Mouse (Mus musculus) ovary, postnatal 10 days (tissue): Measurements from ENCODE around the gene Tfap2e.

Source experiments
- DNase-seq: peaks from one replicate; pipeline ENCODE4 v3.0.0; 2022; ENCODE audit warnings: low spot score

Gene Tfap2e

DNA sequence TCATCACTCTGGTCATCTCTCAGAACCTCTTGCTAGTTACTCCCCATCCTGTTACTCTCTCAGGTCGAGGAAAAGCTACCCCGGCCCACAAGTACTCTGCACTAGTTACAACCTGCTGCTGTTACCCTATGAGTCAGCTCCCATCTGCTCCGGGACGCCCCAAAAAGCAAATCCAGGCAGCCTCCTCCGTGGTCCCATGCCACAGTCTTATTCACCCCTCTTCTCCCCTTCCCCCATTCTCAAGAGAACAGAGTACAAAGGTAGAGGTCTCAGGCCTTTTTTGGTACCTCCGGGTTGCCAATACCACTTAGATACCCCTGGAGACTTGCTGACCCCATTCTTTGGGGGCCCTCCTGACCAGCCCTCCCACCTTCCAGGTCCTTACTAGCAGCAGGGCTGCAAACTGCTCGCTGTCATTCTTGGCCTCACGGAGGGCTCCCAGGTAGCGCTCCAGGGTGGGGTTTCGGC lies 15.6 kb upstream of the Tfap2e start:
- no peak for DNase-seq

DNA sequence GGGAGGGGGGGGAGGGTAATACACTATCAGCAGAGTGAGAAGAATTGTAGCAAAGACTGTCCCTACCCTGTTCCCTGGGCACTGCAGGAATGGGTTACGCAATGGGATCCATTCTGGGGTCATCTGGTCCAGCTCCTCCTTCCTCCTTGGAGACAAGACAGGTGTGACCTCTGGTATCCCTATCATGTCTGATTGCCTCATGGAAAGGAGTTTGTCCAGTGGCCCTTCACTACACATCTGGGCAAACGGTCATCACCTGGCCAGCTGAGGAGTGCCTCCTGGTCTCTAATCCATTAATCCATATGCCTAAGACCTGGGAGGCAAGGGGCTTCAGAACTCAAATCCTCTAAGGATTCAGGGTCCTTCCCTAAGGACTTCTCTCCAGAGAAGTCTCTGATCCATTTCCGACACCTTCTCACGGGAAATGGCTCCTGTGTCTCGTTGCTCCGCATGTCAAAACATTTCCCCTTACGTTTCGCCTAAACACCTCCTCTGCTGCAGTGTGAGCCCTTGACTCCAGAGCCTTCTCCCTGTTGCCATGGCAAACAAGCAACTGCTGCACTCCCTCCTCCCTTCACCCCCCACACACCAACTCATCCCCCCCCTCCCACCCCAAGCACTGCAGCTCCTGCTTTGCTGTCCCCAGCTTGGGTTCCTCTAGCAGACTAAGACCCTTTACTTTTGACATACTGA lies 15.0 kb upstream of the Tfap2e start:
- no peak for DNase-seq

DNA sequence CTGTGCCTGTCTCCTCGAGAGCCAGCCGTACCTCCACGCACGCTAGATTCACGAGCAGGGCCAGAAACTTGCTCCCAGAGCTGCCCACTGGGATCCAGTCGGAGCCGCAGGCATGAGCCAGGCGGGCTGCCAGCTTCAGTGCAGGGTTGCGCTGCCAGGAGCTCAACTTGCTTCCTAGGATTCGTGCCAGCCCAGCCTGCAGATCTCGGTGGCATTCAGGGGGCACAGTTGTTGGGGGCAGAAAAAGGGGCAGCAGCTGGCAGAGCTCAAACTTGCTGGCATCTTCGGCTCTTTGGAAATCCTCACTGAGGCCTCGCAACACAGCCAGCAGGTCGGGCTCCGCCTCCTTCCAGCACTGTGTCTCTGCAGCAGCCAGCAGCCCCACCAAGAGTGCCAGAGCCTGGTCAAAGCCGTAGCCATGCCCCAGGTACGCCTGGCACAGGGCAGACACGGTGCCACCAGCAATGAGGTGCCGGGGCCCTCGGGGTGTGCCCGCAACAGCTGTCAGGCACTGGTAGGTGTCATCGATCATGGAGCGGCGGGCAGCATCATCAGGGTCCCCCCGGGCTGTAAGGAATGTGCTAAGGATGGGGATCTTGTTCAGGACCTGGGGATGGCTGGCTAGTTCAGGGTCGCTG lies 14.1 kb upstream of the Tfap2e start:
- DNase-seq, result no peak

DNA sequence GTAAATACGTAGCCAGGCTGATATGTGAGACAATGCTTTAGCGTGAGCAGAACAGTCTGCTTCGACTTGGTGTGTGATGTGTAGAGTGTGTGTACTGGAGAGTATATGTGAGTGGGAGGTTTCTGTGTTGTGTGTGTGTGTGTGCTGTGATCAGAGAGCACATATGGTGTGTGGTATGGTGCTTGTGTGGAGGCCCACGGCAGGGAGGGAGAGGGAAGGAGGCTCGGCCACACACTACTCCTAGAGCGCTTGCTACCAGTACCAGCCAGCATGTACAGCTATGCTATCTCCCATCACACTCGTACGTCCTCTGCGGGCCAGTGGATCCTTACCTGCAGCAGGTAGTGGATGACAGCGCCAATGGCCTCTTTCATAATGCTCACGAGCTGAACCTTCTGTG lies 13.5 kb upstream of the Tfap2e start:
- DNase-seq, result no peak

DNA sequence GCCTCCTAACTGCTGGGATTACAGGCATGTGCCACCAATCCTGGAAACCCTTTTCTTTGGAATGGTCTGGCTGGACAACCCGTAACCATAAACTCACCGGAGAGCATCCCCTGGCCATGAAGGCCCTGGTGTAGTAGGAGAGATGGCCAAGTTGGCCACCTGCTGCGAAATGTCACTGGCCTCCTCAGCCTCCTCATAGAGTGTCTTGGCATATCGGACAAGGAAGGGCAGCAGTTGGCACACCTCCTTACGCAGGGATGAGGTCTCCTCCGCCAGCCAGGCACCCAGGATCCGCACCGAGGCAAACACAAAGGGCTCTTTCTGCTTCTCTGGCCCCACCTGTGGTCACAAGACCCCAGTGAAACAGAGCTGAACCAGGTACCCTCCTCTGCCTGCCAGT lies 12.3 kb upstream of the Tfap2e start:
- no peak for DNase-seq

DNA sequence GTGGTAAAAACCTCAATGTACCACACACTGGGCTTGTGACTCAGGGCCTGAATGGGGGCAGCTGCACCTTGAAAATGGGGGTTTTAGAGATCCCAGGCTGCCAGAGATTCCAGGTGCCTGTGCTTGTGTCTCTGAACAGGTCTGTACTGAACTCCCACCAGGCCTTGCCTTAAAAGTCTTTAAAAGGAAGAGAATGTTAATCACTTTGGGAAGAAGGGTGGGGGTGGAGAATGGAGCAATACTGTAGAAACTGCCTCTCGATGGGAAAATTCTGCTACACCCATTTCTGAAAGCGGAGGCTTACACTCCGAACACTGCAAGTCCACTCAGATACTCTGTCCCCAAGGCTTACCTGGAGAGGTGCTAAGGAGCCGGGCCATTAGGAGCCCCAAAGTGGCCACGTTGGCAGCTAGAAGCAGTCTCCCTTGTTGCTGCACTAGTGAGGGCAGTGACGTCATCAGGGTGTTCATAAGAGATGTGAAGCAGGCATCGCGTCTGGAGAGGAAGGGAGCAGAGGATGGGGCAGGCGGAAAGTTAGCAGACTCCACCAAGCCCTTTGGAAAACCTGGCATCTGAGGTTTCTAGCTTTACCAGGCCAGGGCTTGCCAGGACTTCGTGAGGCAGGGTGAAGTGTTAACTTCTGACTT lies 10.3 kb upstream of the Tfap2e start:
- no peak for DNase-seq

DNA sequence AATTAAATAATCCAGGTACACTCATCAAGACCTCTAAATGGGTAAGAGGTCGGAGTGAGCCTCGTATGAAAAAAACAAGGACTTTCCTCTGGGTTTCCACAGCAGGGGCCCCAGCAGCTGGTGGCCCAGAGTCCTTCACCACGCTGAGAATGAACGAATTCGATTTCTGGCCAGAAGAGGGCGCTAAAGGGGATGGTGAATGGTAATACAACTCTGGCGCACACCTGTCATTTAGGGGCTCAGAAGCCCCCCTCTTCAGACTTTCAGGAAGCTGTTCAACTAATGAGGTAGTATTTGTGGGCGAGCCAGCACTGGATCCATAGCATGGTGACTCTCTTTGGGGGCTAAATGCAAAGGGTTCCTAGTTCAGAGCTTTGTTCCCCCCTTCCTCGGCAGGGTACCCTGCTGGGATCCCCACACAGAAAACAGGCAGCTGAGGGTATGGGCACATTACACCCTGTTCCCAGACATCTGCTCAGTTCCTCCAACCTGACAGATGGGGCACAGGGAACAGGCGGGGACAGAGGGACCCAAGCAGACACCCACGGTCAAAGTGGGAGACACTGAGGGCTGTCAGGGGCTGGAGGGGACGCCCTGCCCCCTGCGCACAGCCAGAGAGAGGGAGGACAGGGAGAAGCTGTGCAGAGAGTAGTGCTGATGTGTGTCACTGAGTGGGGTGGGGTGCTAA lies 9.6 kb upstream of the Tfap2e start:
- no peak for DNase-seq

DNA sequence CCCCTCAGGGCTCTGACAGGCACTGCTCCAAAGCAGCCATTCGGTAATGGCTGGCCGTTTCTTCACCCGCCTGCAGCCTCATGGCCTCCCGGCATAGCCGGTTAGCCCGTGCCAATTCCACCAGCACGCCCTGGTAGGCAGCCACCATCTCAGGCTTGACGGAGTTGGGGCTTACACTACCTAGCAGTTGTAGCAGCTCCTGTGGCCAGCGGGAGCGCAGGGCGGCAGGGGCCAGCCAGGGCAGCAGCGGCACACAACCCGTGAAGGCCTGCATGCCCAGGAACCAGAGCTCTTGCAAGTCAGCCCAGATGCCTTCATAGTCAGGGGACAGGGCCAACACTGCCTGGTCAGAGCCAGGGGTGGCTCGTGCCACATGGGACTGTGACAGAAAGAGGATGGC lies 8.8 kb upstream of the Tfap2e start:
- DNase-seq, result no peak

DNA sequence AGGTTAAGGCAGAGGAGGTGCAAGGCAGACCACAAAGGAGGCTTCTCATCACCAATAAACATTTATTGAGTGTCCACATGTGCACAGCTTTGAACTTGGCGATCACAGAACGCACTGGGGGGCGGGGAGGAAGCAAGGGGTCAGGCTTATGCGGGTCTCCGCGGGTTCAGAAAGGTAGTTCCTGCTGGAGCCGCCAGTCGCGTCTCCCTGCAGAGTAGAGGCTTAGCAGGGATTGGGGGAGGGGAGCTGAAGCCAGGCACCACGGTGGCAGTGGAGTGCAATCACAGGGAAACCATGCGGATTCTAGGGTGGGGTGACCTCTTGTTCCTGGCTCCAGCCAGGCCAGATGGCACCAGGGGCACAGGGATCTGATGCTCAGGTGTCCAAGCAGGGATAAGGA lies 7.7 kb upstream of the Tfap2e start:
- DNase-seq, result no peak

DNA sequence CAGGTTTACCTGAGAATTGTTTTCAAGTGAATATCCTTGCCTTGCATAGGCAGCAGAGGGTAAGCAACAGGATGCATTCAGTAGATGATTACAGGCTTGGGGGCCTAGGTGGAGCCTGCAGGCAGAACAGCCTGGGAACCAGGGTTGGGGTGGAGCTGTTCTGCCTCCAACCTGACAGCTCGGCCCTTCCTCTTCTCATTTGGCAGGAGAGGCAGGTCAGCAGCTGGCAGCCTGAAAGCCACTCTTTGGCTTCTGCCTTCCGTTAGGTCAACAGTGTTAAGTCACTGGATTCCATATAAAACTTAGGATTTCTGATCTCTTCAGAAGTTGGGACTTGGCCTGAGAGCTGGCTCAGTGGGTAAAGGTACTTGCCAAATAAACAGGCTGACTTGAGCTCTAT lies 6.9 kb upstream of the Tfap2e start:
- DNase-seq, result no peak

DNA sequence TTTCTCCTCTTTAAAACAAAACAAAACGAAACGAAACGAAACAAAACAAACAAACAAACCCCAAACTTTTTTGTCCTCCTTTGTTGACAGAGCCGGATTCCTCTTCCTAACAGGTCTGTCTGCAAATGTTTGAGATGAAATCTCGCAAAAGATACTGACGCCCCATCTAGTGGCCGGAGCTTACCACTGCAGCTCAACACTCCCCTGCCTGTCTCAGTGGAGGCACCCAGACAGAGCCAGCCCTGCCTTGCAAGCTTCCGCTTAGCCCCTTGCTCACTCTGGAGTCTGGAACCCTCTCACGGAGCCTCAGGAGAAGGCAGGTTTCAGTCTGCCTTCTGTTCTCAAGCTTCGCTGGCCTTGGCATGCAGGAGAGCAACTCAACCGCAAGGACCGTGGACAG lies 5.4 kb upstream of the Tfap2e start:
- DNase-seq, result no peak

DNA sequence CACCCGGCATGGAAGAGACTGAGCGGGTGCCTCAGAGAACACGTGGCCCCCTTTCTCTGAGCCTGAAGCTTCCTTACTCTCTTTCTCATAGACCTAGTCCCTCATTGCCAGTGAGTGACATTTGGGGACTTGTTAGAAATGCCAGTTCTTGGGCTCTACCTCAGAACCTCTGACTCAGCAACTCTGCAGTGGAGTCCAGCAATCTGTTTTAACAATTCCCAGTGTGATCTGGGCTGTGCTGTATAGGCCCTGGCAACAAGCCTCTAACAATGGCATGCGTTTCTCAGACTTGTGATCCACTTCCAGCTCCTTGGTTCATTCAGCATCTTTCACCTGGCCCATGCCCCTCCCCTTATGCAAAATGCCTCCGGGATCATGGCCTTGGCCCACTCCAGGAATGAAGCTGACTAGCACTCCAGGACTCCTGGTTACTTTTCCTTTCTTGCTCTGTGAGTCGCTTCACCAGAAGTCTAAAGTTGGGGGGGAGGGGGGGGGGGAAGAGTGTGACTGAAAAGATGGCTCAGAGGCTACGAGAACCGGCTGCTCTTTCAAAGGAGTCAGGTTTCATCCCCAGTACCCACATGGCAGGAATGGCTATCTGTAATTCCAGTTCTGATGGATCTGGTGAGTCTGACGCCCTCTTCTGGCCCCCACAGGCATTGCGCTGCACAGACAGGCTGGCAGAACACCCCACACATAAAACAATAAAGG lies 4.1 kb upstream of the Tfap2e start:
- DNase-seq, result no peak

DNA sequence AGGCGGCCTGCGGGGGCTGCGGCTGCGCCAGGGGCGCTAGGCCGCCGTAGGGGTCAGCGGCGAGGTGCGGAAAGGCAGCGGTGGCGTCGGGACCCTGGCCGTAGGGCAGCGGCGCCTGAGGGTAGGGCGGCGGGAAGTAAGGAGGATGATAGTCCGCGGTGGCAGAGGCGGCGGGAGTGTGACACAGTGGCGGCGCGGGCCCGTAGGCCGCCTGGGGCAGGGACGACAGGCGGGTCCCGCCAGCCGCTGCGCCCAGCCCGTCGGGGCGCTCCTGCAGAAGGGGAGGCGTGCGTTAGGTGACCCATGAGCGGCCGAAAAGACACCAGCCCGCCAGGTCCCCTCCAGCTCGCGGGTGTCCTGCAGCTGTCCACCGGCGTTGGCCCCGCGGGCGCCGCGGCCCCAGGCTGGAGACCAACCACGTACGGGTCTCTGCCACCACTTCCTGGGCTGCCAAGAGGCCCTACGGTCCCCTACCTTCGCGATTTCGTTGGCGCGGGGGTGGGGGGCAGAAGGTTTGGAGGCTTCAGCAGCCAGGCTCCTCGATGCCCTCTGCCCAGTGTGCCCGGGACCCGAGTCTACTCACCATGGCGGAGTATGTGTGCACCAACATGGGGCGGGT lies 549 bp downstream of the Tfap2e start:
- DNase-seq, result no peak

DNA sequence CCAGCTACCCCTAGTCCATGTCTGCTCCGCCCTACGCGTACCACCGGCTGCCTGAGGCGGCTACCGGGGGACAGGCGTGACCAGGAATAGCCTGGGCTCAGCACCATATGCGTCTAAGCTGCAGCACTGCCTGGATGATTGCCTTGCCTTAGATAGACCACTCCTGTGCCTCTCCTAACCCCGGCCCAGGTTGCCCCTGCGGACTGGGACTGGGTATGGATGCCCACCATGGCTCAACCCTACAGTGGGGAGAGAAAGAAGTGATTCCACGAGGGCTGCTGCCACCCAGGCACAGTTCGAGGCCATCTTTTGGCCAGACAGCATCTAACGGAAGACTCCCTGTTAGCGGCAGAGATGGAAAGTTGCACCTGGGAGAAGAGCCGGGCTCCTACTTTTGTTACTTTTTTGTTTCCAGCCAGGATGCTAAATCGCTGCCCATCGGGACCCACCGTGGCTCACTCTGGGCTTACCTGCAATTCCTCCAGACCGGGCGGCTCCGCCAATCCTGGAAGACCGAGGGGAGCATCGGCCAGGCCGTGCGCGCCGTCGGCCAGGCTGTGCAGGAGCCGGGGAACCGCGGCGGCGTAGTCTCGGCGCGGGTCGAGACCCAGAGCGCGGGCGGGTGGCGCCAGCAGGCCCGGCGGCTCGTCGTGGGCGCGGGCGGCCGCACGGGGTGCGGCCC lies 1.2 kb downstream of the Tfap2e start:
- no peak for DNase-seq

DNA sequence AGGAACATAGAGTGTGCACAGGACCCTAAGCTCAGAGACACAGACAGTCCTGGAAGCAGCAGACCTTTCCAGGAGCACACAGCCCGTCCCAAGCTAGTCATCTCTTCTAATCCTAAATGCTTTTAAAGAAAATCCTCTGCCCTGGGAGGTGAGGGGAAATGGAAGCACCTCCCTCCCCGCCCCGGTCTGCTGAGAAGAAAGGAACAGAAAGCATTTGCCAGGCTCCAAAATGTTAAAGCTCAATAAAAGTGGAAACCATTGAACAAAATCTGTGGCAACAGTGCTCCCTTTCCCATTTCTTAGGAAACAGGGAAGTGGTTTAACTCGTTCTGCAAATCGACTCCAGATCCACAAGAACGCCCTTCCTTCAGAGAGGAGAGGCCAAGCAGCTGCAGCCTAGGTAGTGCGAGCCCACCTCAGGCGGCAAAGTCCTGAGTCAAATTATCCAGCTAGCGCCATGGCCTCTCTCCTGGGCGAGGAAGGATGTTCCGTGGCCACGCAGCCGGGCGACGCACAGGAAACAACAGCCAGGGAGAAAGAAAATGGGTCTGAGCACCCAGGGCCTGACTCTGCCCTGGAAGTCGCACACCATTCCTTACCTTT lies 1.9 kb downstream of the Tfap2e start:
- no peak for DNase-seq

DNA sequence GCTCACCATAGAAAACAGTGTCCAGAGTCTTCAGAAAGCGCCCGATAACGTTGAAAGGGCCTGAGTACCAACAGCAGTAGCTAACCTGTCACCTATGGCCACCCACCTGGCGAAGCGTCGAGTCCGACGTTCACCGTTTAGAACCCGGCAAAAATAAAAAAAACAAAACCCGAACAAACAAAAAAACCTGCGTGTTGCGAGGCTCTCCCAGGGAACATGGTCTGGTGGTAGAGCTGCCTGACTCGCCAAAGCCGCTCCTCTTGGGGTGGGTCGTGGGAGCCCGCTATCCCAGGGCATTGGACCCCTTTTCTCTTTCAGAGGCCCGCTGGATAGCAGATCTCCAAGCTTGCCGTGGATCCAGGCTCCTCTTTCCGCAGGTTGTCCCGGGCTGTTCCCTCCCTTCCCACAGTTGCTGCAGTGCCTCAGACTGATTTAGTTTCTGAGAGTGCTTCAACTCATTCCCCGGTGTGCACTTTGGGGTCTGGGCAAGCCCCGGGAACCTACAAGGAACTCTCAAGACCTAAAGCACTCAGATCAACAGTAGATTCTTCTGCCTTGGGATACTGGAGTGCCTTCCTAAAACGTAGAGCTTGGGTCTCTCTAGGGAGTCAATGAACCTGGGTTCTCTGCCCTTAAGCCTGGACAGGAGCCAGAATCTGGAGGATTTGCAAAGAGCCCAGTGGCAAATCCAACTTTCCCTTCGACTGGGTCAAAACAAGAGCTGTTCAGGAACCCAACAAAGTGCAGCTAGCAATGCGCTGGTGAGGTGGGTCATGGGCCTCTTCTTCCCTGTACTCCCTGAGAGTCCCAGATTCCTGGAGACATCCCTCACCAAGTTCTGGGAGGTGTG lies 3.3 kb downstream of the Tfap2e start:
- DNase-seq, result no peak

DNA sequence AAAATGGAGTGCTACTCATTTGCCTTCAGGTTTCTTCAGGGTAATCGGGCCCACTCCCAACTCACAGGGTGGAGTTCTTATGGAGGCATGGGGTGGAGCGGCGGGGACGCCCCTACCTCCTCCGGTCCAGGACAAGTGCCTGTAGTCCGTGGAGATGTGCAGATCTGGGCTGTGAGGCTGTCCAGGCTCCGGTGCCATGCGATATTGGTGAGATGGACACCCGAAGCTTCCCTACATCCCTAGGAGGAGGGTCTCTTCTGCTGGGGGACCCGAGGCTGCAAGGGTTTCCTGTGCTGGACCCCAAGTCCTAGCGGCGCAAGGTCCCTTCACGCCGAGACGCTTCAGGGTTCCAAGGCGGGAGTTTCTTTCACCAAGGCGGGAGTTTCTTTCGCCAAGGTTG lies 3.9 kb downstream of the Tfap2e start:
- no peak for DNase-seq

DNA sequence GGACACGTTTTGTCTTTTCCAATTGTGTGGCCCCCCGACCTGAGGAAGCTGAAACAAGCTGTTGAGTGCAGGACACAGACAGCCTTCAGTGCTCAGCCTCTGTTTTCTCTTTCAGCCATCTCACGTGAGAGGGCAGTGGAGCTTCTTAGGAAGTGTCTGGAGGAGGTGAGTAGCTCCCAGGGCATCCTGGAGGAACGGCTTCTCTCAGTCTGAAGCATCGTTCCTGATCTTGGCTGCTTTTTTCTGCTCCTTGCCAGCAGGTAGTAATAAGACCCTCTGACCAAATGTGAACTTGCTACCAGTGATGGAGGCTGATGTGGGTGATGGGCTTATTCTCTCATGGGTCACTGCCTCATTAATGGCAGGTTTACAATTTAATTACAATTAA lies 28.6 kb downstream of the Tfap2e start:
- DNase-seq, result no peak

DNA sequence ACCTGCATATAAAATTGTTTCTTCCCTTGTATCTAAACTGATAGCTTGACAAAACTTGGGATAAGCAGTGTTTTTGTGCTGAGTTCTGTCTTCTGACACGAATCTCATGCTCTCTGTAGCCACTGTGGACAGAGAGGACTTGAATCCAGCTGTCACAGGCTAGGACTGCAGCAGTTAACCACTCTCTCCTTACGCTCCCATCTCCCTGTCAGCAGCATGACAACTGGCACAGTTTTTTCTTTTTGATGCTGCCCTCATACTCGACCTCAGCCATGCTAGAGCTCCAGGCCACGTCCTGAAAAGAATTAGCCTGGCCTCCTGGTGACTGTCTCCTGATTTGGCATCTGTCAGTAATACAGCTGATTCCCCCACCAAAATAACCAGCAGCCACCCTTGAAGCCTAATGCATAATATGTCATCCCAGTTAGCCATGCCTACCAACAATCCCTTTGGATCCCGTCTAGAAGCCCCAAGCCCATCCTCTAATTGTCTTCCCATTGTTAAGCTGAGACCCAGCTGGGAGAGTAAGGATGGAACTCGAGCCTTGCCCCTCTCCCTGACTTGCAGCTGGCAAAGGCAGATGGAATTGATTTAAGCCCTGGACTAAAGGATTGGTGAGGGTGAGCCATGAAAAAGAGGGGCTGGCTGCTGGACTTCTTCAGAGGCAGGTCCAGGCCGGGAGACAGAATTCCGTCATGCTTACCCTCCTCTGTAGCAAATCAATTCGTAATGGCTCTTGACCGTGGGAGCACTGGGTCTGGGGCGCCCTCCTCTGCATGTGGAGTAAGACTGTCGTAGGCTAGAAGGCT lies 29.2 kb downstream of the Tfap2e start:
- DNase-seq, result no peak
